Mouse (Mus musculus) megakaryocyte, embryonic 14.5 days (primary cell): ENCODE results near the gene Cisd2.

Source experiments
- FLI1 ChIP-seq: IDR thresholded peaks from 2 replicates; pipeline ENCODE4 v1.6.1; 2012; ENCODE audit warnings: low read length, inconsistent platforms, mixed read lengths
- GATA1 ChIP-seq: IDR thresholded peaks from 3 replicates; pipeline ENCODE4 v1.6.1; 2012; ENCODE audit warnings: mixed read lengths, low read length, inconsistent platforms, borderline replicate concordance

- TF ChIP-seq GATA1 (no peak), FLI1 (no peak)
These were observed 35.3 kb upstream of the Cisd2 start for GRCm38 (mm10) chr3:135458981-135459380.
